Mouse (Mus musculus): ENCODE data around the gene Ctdspl. TPM values are rescaled to one million over a fixed set of nuclear protein-coding genes. Genes with fewer than 3 reads are reported as not detected.

Gene Ctdspl
- polyA plus RNA-seq, 1 experiment: 25.1 TPM

GRCm38 (mm10) chr9:119082039-119082438 is 155.8 kb downstream of the Ctdspl start:
- TF ChIP-seq CTCF (IDR thresholded peaks at IDR 0.05; ENCODE audit: borderline replicate concordance, insufficient read depth, low read length): no peak
- TF ChIP-seq POLR2A (IDR thresholded peaks at IDR 0.05; ENCODE audit: low read depth, low read length): no peak
- Histone ChIP-seq H3K4me1 (ENCODE audit: control insufficient read depth, insufficient read depth, low read length) (no peaks in the 10 kb centered on the region), H3K4me3 (ENCODE audit: insufficient read depth, low read length) (no peak overlapping the region), H3K27ac (ENCODE audit: insufficient read depth, low read length) (no peak overlapping the region)

GRCm38 (mm10) chr9:119082656-119083430 is 156.6 kb downstream of the Ctdspl start:
- no peaks in the 10 kb centered on the region for H3K4me1 ChIP-seq (ENCODE audit: control insufficient read depth, insufficient read depth, low read length)
- TF ChIP-seq POLR2A (IDR thresholded peaks at IDR 0.05; ENCODE audit: low read depth, low read length) (no peak), CTCF (IDR thresholded peaks at IDR 0.05; ENCODE audit: borderline replicate concordance, insufficient read depth, low read length) (no peak)
- no peak overlapping the region for H3K27ac ChIP-seq (ENCODE audit: insufficient read depth, low read length)
- no peak overlapping the region for H3K4me3 ChIP-seq (ENCODE audit: insufficient read depth, low read length)

- no peak overlapping the region for H3K27ac ChIP-seq (ENCODE audit: insufficient read depth, low read length)
- no peak overlapping the region for H3K4me3 ChIP-seq (ENCODE audit: insufficient read depth, low read length)
- no peaks in the 10 kb centered on the region for H3K4me1 ChIP-seq (ENCODE audit: control insufficient read depth, insufficient read depth, low read length)
- TF ChIP-seq POLR2A (IDR thresholded peaks at IDR 0.05; ENCODE audit: low read depth, low read length) (no peak), CTCF (IDR thresholded peaks at IDR 0.05; ENCODE audit: borderline replicate concordance, insufficient read depth, low read length) (no peak)
These were observed 157.7 kb downstream of the Ctdspl start for GRCm38 (mm10) chr9:119083966-119084365.

GRCm38 (mm10) chr9:119086451-119086850 is 160.2 kb downstream of the Ctdspl start:
- no peak overlapping the region for H3K27ac ChIP-seq (ENCODE audit: insufficient read depth, low read length)
- no peak overlapping the region for H3K4me3 ChIP-seq (ENCODE audit: insufficient read depth, low read length)
- no peak for TF ChIP-seq CTCF (IDR thresholded peaks at IDR 0.05; ENCODE audit: borderline replicate concordance, insufficient read depth, low read length)
- H3K4me1 ChIP-seq (ENCODE audit: control insufficient read depth, insufficient read depth, low read length): 0 out of 2 replicates have a peak, but pooled peaks cover 2% of the 10 kb centered on the region

- Histone ChIP-seq H3K4me3 (ENCODE audit: insufficient read depth, low read length) (no peak overlapping the region), H3K4me1 (ENCODE audit: control insufficient read depth, insufficient read depth, low read length) (peaks cover 2% of the 10 kb centered on the region; the same call in 1 of the 2 replicates), H3K27ac (ENCODE audit: insufficient read depth, low read length) (no peak overlapping the region)
These were observed 161.1 kb downstream of the Ctdspl start for GRCm38 (mm10) chr9:119087309-119087708.

GRCm38 (mm10) chr9:119088148-119088801 is 162.0 kb downstream of the Ctdspl start:
- H3K4me1 ChIP-seq (ENCODE audit: control insufficient read depth, insufficient read depth, low read length): peaks cover 2% of the 10 kb centered on the region; the same call in 1 of the 2 replicates
- TF ChIP-seq POLR2A (IDR thresholded peaks at IDR 0.05; ENCODE audit: low read depth, low read length): peak; percentile 55; the same call in 1 of the 2 replicates
- TF ChIP-seq CTCF (IDR thresholded peaks at IDR 0.05; ENCODE audit: borderline replicate concordance, insufficient read depth, low read length): no peak
- no peak overlapping the region; the same call in 1 of the 2 replicates for H3K27ac ChIP-seq (ENCODE audit: insufficient read depth, low read length)
- peak overlapping the region; percentile 30; the same call in 1 of the 2 replicates for H3K4me3 ChIP-seq (ENCODE audit: insufficient read depth, low read length)

More at GRCm38 (mm10) chr9:119087309-119087708, 161.1 kb downstream of the Ctdspl start:
- TF ChIP-seq CTCF (IDR thresholded peaks at IDR 0.05; ENCODE audit: borderline replicate concordance, insufficient read depth, low read length): no peak
- no peak for TF ChIP-seq POLR2A (IDR thresholded peaks at IDR 0.05; ENCODE audit: low read depth, low read length)

- Histone ChIP-seq H3K27ac (ENCODE audit: insufficient read depth, low read length) (no peak overlapping the region), H3K4me1 (ENCODE audit: control insufficient read depth, insufficient read depth, low read length) (peaks cover 3% of the 10 kb centered on the region; the same call in 1 of the 2 replicates), H3K4me3 (ENCODE audit: insufficient read depth, low read length) (no peak overlapping the region)
- TF ChIP-seq POLR2A (IDR thresholded peaks at IDR 0.05; ENCODE audit: low read depth, low read length) (no peak), CTCF (IDR thresholded peaks at IDR 0.05; ENCODE audit: borderline replicate concordance, insufficient read depth, low read length) (no peak)
These were observed 163.2 kb downstream of the Ctdspl start for GRCm38 (mm10) chr9:119089437-119089836.

- Histone ChIP-seq H3K27ac (ENCODE audit: insufficient read depth, low read length) (no peak overlapping the region), H3K4me1 (ENCODE audit: control insufficient read depth, insufficient read depth, low read length) (peaks cover 5% of the 10 kb centered on the region; the same call in 1 of the 2 replicates), H3K4me3 (ENCODE audit: insufficient read depth, low read length) (no peak overlapping the region)
- TF ChIP-seq POLR2A (IDR thresholded peaks at IDR 0.05; ENCODE audit: low read depth, low read length) (no peak), CTCF (IDR thresholded peaks at IDR 0.05; ENCODE audit: borderline replicate concordance, insufficient read depth, low read length) (no peak)
These were observed 164.2 kb downstream of the Ctdspl start for GRCm38 (mm10) chr9:119090462-119090861.

- no peak for TF ChIP-seq CTCF (IDR thresholded peaks at IDR 0.05; ENCODE audit: borderline replicate concordance, insufficient read depth, low read length)
- 0 out of 2 replicates have a peak, but pooled peaks have one; percentile 10 for TF ChIP-seq POLR2A (IDR thresholded peaks at IDR 0.05; ENCODE audit: low read depth, low read length)
- Histone ChIP-seq H3K4me1 (ENCODE audit: control insufficient read depth, insufficient read depth, low read length) (peaks cover 5% of the 10 kb centered on the region; the same call in 1 of the 2 replicates), H3K4me3 (ENCODE audit: insufficient read depth, low read length) (peak overlapping the region; percentile 73), H3K27ac (ENCODE audit: insufficient read depth, low read length) (no peak overlapping the region)
These were observed 165.5 kb downstream of the Ctdspl start for GRCm38 (mm10) chr9:119091581-119092310.
